ENCODE assay signal across 8 mouse cellular contexts in the genomic region with DNA sequence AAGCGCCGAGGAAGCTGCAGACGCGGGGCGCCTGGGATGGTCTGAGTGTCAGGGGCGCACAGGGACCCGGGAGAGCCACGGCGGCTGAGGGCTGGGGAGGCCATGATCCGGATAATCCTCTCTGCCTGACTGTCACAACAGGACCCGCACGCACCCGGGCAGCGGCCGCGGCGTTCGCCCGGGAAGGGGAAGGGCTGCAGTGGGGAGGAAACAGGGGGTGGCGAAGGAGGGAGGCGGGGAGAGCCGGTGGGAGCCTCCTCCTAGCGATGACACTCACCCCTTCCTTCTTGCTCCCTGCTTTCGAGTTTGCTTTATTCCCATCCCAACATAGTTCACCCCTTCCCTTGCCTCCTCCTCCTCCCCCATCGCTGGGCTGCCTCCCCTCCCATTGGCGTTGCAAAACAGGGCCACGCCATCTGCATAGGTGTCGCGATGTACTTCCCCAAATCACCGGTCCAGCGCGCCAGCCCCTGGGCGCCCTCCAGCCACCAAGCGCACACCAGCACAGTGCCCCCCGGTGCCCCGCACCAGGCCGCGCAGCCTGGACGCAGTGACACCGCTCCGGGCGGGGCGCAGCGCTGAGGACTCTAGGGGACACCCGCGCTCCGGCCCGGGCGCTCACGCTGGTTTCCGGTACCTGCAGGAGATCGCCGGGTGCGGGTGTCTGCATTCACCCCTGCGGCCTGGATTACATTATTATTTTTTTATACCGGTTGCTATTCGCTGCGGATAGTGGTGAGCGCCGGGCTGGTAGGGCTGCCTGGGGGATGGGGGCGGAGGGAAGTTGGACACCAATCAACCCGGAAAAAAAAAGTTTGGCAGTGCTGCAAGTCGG. TPM values are rescaled to one million over a fixed set of nuclear protein-coding genes. Genes with fewer than 3 reads are reported as not detected.
A peak's percentile ranks its signal among the peaks of the same experiment; 100 is the strongest.
DNase-seq lines count a peak whose midpoint lies in the region; ATAC-seq and TF ChIP-seq lines count a peak whose summit lies in the region.

No protein-coding gene starts in this region.

- no peak for TF ChIP-seq CTCF in G1E (IDR thresholded peaks at IDR 0.05; ENCODE audit: low read depth, low read length)

- peak overlapping the region; percentile 98 for H3K4me2 ChIP-seq in hindbrain, embryonic 13.5 days

- H3K4me3 ChIP-seq in G1E (ENCODE audit: low read depth, low read length) (peak overlapping the region; percentile 76), macrophage (ENCODE audit: inconsistent target) (peak overlapping the region; percentile 61)
- H3K4me3 ChIP-seq in hindbrain, embryonic 13.5 days, result peak overlapping the region; percentile 80

- H3K4me1 ChIP-seq in G1E (ENCODE audit: insufficient read depth, low read depth, low read length), result peaks cover 29% of the 10 kb centered on the region
- peaks cover 28% of the 10 kb centered on the region for H3K4me1 ChIP-seq in hindbrain, embryonic 13.5 days (replicated peaks)

- peaks cover 28% of the 10 kb centered on the region for H3K9me3 ChIP-seq in G1E (replicated peaks)
- no peaks in the 10 kb centered on the region for H3K9me3 ChIP-seq in hindbrain, embryonic 13.5 days

- peak; percentile 40 for DNase-seq in G1E (ENCODE audit: low spot score)
- peak; percentile 75 for DNase-seq in cerebellum, adult 8-10 months
- DNase-seq in frontal cortex, postnatal 25 days (ENCODE audit: low spot score in 2 of 2), result peak; percentile 49 to 62
- DNase-seq in layer of hippocampus, postnatal 36 days, result peak; percentile 59 to 77
- DNase-seq in retina, postnatal 1 day, result peak; percentile 86
- peak; percentile 65 for DNase-seq in thymus, postnatal 4 days

- H3K9ac ChIP-seq in hindbrain, embryonic 13.5 days, result peak overlapping the region; percentile 81

- no peaks in the 10 kb centered on the region for H3K27me3 ChIP-seq in G1E (ENCODE audit: insufficient read depth, low read length)
- H3K27me3 ChIP-seq in hindbrain, embryonic 13.5 days, result peaks cover 55% of the 10 kb centered on the region

- no peaks in the 10 kb centered on the region for H3K36me3 ChIP-seq in G1E (replicated peaks)
- H3K36me3 ChIP-seq in hindbrain, embryonic 13.5 days, result no peaks in the 10 kb centered on the region
- H3K36me3 ChIP-seq in macrophage (ENCODE audit: inconsistent target), result no peaks in the 10 kb centered on the region

- peaks cover 41% of the 10 kb centered on the region for H3K79me2 ChIP-seq in macrophage (ENCODE audit: inconsistent target)

- peak overlapping the region; percentile 94 for H3K27ac ChIP-seq in hindbrain, embryonic 13.5 days
- H3K27ac ChIP-seq in macrophage, result peak overlapping the region; percentile 46

- 0% methylated on average over 55 of the region's 63 CpGs for WGBS in hindbrain, embryonic 13.5 days
- WGBS in macrophage (ENCODE audit: missing documents), result 2% methylated on average over 61 of the region's 63 CpGs

- peak; percentile 17; the same call in 1 of the 2 replicates for ATAC-seq in G1E (ENCODE audit: extremely low read depth, insufficient number of reproducible peaks, low FRiP score, poor library complexity, severe bottlenecking)
- ATAC-seq in hindbrain, embryonic 13.5 days (ENCODE audit: low FRiP score), result peak; percentile 29

RNA-seq across cellular contexts. Expression of a gene that starts 1.7 kb away (rescaled TPM):
- 66.4 and 80.5 TPM in 2 replicates for total RNA-seq in G1E (2014; fragmentation: Nextera tagmentation)
- total RNA-seq in G1E (2017), result 24.0 and 31.4 TPM in 2 replicates
- 18.7 and 20.1 TPM in 2 replicates for polyA plus RNA-seq in G1E (2012)
- polyA plus RNA-seq in hindbrain, embryonic 13.5 days (2015; fragmentation: Nextera tagmentation; extraction: Ambion mirVana), result 85.3 and 95.5 TPM in 2 replicates
- 100 to 1,000 TPM; 221 to 231 TPM for total RNA-seq in layer of hippocampus, postnatal 36 days (2021)
- 100 to 1,000 TPM in 15 of 26 experiments, 10 to 100 TPM in 11; 13.2 to 152 (median 105) TPM for total RNA-seq in macrophage (2018; cell fraction: chromatin; rRNA removed)
- total RNA-seq in macrophage (2018; cell fraction: cytosol; rRNA removed), result 10 to 100 TPM; 24.6 to 54.1 (median 34.6) TPM
- 10 to 100 TPM; 18.7 to 88.7 (median 58.5) TPM for total RNA-seq in macrophage (2018; cell fraction: nucleus; rRNA removed)
- polyA plus RNA-seq in macrophage (2018), result 26.2 to 76.3 TPM (median 29.9 TPM) in 3 replicates

Comparison
In these comparisons a context has a peak if more than half of its experiments do, and no peak if none do; other contexts are left out.
1. Peak in every context shown above with its lines: DNase-seq, ATAC-seq, H3K4me3 ChIP-seq and H3K27ac ChIP-seq.